Mouse (Mus musculus): ENCODE measurements around the gene Gm17469. TPM values are rescaled to one million over a fixed set of nuclear protein-coding genes. Genes with fewer than 3 reads are reported as not detected.
"Not testable (repeated sequence)": the region's sequence is repeated elsewhere in the genome, so short reads cannot be mapped to it uniquely, and the experiment has no call there.

Gene Gm17469
- not detected in 2 replicates for total RNA-seq (2015; ENCODE audit: low replicate concordance)
- not detected in 2 replicates for total RNA-seq (2017; ENCODE audit: low replicate concordance)

DNA sequence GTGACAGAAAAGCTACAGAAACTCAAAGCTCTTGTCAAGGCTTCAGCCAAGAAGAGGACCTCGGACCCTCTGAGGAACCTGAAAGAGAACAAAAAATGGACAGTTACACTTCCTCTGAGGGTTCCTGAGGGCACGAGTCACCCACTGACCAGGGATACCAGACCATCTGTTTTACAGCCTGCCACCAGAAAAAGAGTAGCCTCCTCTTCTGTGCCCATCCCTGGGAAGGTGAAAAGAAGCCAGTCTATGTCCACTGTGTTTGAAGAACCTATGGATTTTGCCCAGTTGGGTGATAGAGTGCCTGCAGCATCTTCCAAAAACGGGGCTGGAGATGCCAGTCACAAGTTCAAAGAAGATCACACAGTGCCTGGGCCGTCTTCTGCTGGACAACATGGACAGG, at the start of gene Gm17469:
TSS of gene Gm17469 (plus strand) at position 301 of the 400 bp plus-strand sequence.
- not testable (repeated sequence) for ATAC-seq (replicated peaks; ENCODE audit: low FRiP score, poor library complexity, severe bottlenecking)

Other genes starting within 250 kb of the Gm17469 start
- gene Gm17584, start 129.3 kb upstream of the Gm17469 start, total RNA-seq (2015; ENCODE audit: low replicate concordance), result not detected in 2 replicates
- not detected in 2 replicates for gene Gm17584, start 129.3 kb upstream of the Gm17469 start, total RNA-seq (2017; ENCODE audit: low replicate concordance)